Mouse (Mus musculus): ENCODE measurements around the gene H2-K1. TPM values are rescaled to one million over a fixed set of nuclear protein-coding genes. Genes with fewer than 3 reads are reported as not detected.
"Not testable (repeated sequence)": the region's sequence is repeated elsewhere in the genome, so short reads cannot be mapped to it uniquely, and the experiment has no call there.

H2-K1 gene
- polyA plus RNA-seq, 1 experiment from 2014 or later = 107 TPM

DNA sequence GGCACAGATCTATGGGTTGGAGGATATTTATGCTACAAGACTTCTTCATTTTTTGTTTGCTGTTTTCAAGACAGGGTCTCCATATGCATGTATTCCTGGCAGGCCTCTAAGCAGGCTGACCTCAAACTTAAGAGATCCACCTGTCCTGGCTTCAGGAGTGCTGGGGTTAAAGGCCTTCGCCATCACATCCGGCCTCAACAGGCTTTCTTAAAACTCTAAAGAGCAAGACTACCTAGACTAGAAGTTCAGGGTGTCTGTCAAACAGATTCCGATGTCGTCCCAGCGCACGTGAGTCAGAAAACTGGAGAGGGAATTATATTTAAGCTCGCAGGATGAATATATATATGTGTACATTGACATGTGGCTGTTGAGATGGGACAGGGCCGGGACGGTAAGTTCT lies 23.5 kb upstream of the H2-K1 start:
- 52% methylated on average over 9 of the region's 9 CpGs for WGBS
- H3K4me1 ChIP-seq (ENCODE audit: control insufficient read depth, insufficient read depth, low read length) = peaks cover 27% of the 10 kb centered on the region
- no peaks in the 10 kb centered on the region for H3K9me3 ChIP-seq (replicated peaks; ENCODE audit: control insufficient read depth, low read length)
- no peaks in the 10 kb centered on the region for H3K27me3 ChIP-seq (ENCODE audit: control insufficient read depth, insufficient read depth, low read length)
- peak overlapping the region; percentile 92 for H3K9ac ChIP-seq (ENCODE audit: low read length)
- H3K4me2 ChIP-seq (ENCODE audit: low read depth, low read length) = peak overlapping the region; percentile 88
- H3K36me3 ChIP-seq (ENCODE audit: control insufficient read depth, insufficient read depth, low read length) = peaks cover 26% of the 10 kb centered on the region
- peak overlapping the region; percentile 92 for H3K4me3 ChIP-seq (replicated peaks; ENCODE audit: low read length)
- no peak overlapping the region for H3K27ac ChIP-seq (ENCODE audit: low read length)
- no peak for ATAC-seq (ENCODE audit: insufficient read depth, low FRiP score)

- no peak for ATAC-seq (ENCODE audit: insufficient read depth, low FRiP score)
- H3K9ac ChIP-seq (ENCODE audit: low read length) = no peak overlapping the region
- peaks cover 21% of the 10 kb centered on the region for H3K36me3 ChIP-seq (ENCODE audit: control insufficient read depth, insufficient read depth, low read length)
- no peak overlapping the region for H3K4me2 ChIP-seq (ENCODE audit: low read depth, low read length)
- H3K4me3 ChIP-seq (replicated peaks; ENCODE audit: low read length) = no peak overlapping the region
- no peak overlapping the region for H3K27ac ChIP-seq (ENCODE audit: low read length)
- no peaks in the 10 kb centered on the region for H3K9me3 ChIP-seq (replicated peaks; ENCODE audit: control insufficient read depth, low read length)
- peaks cover 22% of the 10 kb centered on the region for H3K4me1 ChIP-seq (ENCODE audit: control insufficient read depth, insufficient read depth, low read length)
- 95% methylated on average over 20 of the region's 20 CpGs for WGBS
- no peaks in the 10 kb centered on the region for H3K27me3 ChIP-seq (ENCODE audit: control insufficient read depth, insufficient read depth, low read length)
Observed at GRCm38 (mm10) chr17:34022987-34023386, 22.8 kb upstream of the H2-K1 start.

GRCm38 (mm10) chr17:34022414-34022783 lies 22.3 kb upstream of the H2-K1 start:
- H3K9me3 ChIP-seq (replicated peaks; ENCODE audit: control insufficient read depth, low read length) = no peaks in the 10 kb centered on the region
- peaks cover 22% of the 10 kb centered on the region for H3K4me1 ChIP-seq (ENCODE audit: control insufficient read depth, insufficient read depth, low read length)
- peaks cover 21% of the 10 kb centered on the region for H3K36me3 ChIP-seq (ENCODE audit: control insufficient read depth, insufficient read depth, low read length)
- 89% methylated on average over 14 of the region's 14 CpGs for WGBS
- no peak overlapping the region for H3K4me3 ChIP-seq (replicated peaks; ENCODE audit: low read length)
- H3K27ac ChIP-seq (ENCODE audit: low read length) = no peak overlapping the region
- H3K27me3 ChIP-seq (ENCODE audit: control insufficient read depth, insufficient read depth, low read length) = no peaks in the 10 kb centered on the region
- H3K4me2 ChIP-seq (ENCODE audit: low read depth, low read length) = no peak overlapping the region
- H3K9ac ChIP-seq (ENCODE audit: low read length) = no peak overlapping the region
- ATAC-seq (ENCODE audit: insufficient read depth, low FRiP score) = no peak

- WGBS = 93% methylated on average over 23 of the region's 23 CpGs
- no peak overlapping the region for H3K27ac ChIP-seq (ENCODE audit: low read length)
- H3K4me2 ChIP-seq (ENCODE audit: low read depth, low read length) = no peak overlapping the region
- H3K36me3 ChIP-seq (ENCODE audit: control insufficient read depth, insufficient read depth, low read length) = peaks cover 21% of the 10 kb centered on the region
- H3K9ac ChIP-seq (ENCODE audit: low read length) = no peak overlapping the region
- H3K4me1 ChIP-seq (ENCODE audit: control insufficient read depth, insufficient read depth, low read length) = peaks cover 17% of the 10 kb centered on the region
- no peak for ATAC-seq (ENCODE audit: insufficient read depth, low FRiP score)
- H3K27me3 ChIP-seq (ENCODE audit: control insufficient read depth, insufficient read depth, low read length) = no peaks in the 10 kb centered on the region
- no peaks in the 10 kb centered on the region for H3K9me3 ChIP-seq (replicated peaks; ENCODE audit: control insufficient read depth, low read length)
- no peak overlapping the region for H3K4me3 ChIP-seq (replicated peaks; ENCODE audit: low read length)
Observed at GRCm38 (mm10) chr17:34021539-34022413, 21.6 kb upstream of the H2-K1 start.

DNA sequence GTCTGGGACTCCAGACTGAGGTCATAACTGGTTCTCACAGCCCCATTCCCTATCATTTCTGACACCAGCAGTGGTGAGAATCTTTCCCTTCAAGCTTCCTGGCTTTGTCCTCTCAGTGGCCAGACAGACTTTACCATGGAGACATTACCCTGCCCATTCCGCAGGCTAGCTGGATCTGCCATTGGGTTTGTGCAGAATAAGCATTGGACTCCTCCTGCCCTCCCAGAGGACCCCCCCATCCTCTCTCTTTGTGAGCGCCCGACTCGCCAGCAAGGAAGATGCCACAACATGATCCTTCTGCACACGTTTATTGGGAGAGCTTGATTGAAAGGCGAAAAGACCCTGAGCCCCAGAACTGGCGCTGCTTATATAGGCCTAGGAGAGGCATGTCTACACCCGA lies 13.3 kb upstream of the H2-K1 start:
- Histone ChIP-seq H3K36me3 (ENCODE audit: control insufficient read depth, insufficient read depth, low read length) (no peaks in the 10 kb centered on the region), H3K27me3 (ENCODE audit: control insufficient read depth, insufficient read depth, low read length) (no peaks in the 10 kb centered on the region), H3K4me1 (ENCODE audit: control insufficient read depth, insufficient read depth, low read length) (no peaks in the 10 kb centered on the region), H3K4me2 (ENCODE audit: low read depth, low read length) (no peak overlapping the region), H3K9me3 (replicated peaks; ENCODE audit: control insufficient read depth, low read length) (no peaks in the 10 kb centered on the region), H3K27ac (ENCODE audit: low read length) (no peak overlapping the region), H3K4me3 (replicated peaks; ENCODE audit: low read length) (no peak overlapping the region), H3K9ac (ENCODE audit: low read length) (no peak overlapping the region)
- WGBS = 93% methylated on average over 8 of the region's 8 CpGs
- no peak for ATAC-seq (ENCODE audit: insufficient read depth, low FRiP score)

- Histone ChIP-seq H3K27ac (ENCODE audit: low read length) (no peak overlapping the region), H3K36me3 (ENCODE audit: control insufficient read depth, insufficient read depth, low read length) (no peaks in the 10 kb centered on the region), H3K4me3 (replicated peaks; ENCODE audit: low read length) (no peak overlapping the region), H3K27me3 (ENCODE audit: control insufficient read depth, insufficient read depth, low read length) (no peaks in the 10 kb centered on the region; the same call in 1 of the 2 replicates), H3K4me1 (ENCODE audit: control insufficient read depth, insufficient read depth, low read length) (no peaks in the 10 kb centered on the region), H3K4me2 (ENCODE audit: low read depth, low read length) (no peak overlapping the region), H3K9me3 (replicated peaks; ENCODE audit: control insufficient read depth, low read length) (no peaks in the 10 kb centered on the region), H3K9ac (ENCODE audit: low read length) (no peak overlapping the region)
- no peak for ATAC-seq (ENCODE audit: insufficient read depth, low FRiP score)
- 71% methylated on average over 5 of the region's 5 CpGs for WGBS
Observed at GRCm38 (mm10) chr17:34010156-34010555, 10.0 kb upstream of the H2-K1 start.

GRCm38 (mm10) chr17:34006570-34006969 lies 6.4 kb upstream of the H2-K1 start:
- no peak for ATAC-seq (ENCODE audit: insufficient read depth, low FRiP score)
- Histone ChIP-seq H3K27ac (ENCODE audit: low read length) (no peak overlapping the region), H3K9me3 (replicated peaks; ENCODE audit: control insufficient read depth, low read length) (no peaks in the 10 kb centered on the region), H3K4me3 (replicated peaks; ENCODE audit: low read length) (no peak overlapping the region), H3K27me3 (ENCODE audit: control insufficient read depth, insufficient read depth, low read length) (no peaks in the 10 kb centered on the region; the same call in 1 of the 2 replicates), H3K4me1 (ENCODE audit: control insufficient read depth, insufficient read depth, low read length) (no peaks in the 10 kb centered on the region), H3K36me3 (ENCODE audit: control insufficient read depth, insufficient read depth, low read length) (no peaks in the 10 kb centered on the region), H3K9ac (ENCODE audit: low read length) (no peak overlapping the region), H3K4me2 (ENCODE audit: low read depth, low read length) (no peak overlapping the region)
- WGBS = 45% methylated on average over 2 of the region's 2 CpGs

GRCm38 (mm10) chr17:34003426-34003825 lies 3.3 kb upstream of the H2-K1 start:
- whole genome bisulfite sequencing = 4% methylated on average over 5 of the region's 5 CpGs
- Histone ChIP-seq H3K36me3 (ENCODE audit: control insufficient read depth, insufficient read depth, low read length) (no peaks in the 10 kb centered on the region), H3K4me2 (ENCODE audit: low read depth, low read length) (no peak overlapping the region), H3K4me3 (replicated peaks; ENCODE audit: low read length) (no peak overlapping the region), H3K9ac (ENCODE audit: low read length) (no peak overlapping the region), H3K4me1 (ENCODE audit: control insufficient read depth, insufficient read depth, low read length) (0 out of 2 replicates have a peak, but pooled peaks cover 2% of the 10 kb centered on the region), H3K27me3 (ENCODE audit: control insufficient read depth, insufficient read depth, low read length) (peaks cover 9% of the 10 kb centered on the region), H3K9me3 (replicated peaks; ENCODE audit: control insufficient read depth, low read length) (no peaks in the 10 kb centered on the region), H3K27ac (ENCODE audit: low read length) (no peak overlapping the region)
- no peak for ATAC-seq (ENCODE audit: insufficient read depth, low FRiP score)

GRCm38 (mm10) chr17:34000796-34001195 lies 649 bp upstream of the H2-K1 start:
- H3K27me3 ChIP-seq (ENCODE audit: control insufficient read depth, insufficient read depth, low read length); ATAC-seq (ENCODE audit: insufficient read depth, low FRiP score); H3K4me1 ChIP-seq (ENCODE audit: control insufficient read depth, insufficient read depth, low read length); H3K4me2 ChIP-seq (ENCODE audit: low read depth, low read length); H3K4me3 ChIP-seq (replicated peaks; ENCODE audit: low read length); H3K9ac ChIP-seq (ENCODE audit: low read length); H3K27ac ChIP-seq (ENCODE audit: low read length); H3K36me3 ChIP-seq (ENCODE audit: control insufficient read depth, insufficient read depth, low read length); H3K9me3 ChIP-seq (replicated peaks; ENCODE audit: control insufficient read depth, low read length): not testable (repeated sequence)
- 44% methylated on average over 2 of the region's 2 CpGs for WGBS
